Mouse (Mus musculus) heart, adult 9 months (tissue): ENCODE measurements around the gene Eef2k.

ENCODE experiments used
- DNase-seq, 2 experiments: peaks; one replicate each; pipeline ENCODE4 v3.0.0; 2022; ENCODE audit warnings: low spot score in 2 of 2

Gene Eef2k

DNA sequence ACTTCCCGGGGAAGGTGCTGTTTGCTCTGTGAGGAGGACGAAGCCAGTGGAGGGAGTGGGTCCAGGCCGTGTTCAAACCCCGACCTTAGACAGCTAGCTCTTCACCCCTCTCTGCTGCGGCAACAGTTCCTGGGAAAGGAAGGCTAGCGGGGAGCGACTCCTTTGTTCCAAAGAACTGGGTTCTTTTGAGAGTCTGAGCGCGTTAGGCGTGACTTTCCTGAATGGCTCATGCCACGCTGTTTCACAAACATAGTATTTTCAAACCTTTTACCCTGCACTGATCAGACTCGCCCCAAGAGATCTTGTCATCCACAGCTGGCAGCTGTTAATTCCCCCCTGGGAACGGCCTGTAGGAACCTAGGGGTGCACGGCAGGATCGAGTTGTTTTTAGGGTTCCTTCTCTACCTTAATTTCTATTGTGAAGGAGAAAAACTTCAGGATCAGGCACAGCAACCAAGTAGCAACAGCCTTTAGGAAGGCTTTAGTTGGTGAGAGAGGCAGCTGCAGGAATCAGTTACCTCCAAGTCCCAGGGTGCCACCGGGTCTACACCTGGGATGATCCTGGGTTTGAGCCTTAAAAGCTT, 1.3 kb downstream of the Eef2k start:
- no peak for DNase-seq

DNA sequence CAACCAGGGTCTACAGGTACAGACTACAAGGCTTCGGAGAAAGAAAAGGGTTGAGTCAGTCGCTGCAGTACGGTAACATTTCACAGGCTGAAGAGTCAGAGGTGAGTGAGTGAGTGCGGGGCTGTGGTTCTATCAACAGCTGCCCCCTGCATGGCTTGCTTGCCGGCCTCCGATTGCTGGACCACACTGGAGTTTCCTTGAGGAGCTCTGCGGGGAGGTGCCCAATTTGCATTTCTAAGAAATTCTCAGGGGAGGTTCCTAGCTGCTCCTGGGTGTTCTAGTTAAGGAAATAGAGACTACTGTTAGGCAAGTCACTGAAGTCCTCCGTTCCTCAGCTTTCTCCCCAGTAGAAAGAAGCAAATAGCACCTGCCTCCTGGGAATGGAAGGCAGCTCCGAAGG, 2.1 kb downstream of the Eef2k start:
- no peak for DNase-seq

DNA sequence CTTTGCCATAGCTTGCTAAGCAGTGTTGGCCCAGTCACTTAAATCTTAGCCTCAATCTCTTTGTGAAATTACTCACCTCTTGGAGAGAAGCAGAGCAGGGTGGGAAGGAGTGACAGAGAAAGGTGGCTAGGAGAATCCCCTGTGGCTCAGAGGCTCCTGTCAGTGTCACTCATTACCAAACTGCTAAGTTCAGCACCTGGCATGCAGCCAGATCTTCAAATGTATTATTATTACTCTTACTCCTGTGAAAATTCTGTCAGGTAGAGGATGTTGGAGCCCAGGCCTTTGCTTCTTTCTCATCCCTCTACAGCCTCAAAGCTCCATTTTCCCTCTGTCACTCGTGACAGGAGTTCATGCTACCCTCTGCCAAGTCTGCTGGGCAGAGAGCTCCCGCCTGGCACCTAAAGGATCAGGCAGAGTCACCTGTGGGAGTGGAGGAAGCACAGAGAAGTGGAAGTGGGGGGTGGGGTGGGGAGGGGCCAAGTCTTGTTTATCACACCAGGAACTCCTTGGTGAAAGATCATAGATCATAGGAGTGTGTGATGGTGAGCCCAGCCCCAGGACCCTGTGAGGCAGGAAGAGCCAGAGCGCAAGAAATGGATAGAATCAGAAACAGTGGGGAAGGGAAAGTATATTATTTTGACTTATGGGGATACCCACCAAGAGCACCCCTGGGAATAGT, 6.3 kb downstream of the Eef2k start:
- no peak for DNase-seq

- DNase-seq = no peak
Observed at GRCm38 (mm10) chr7:120850165-120850564, 7.5 kb downstream of the Eef2k start.

GRCm38 (mm10) chr7:120859854-120860253, 17.2 kb downstream of the Eef2k start:
- no peak for DNase-seq

- DNase-seq = no peak
Observed at GRCm38 (mm10) chr7:120860799-120861487, 18.3 kb downstream of the Eef2k start.

DNA sequence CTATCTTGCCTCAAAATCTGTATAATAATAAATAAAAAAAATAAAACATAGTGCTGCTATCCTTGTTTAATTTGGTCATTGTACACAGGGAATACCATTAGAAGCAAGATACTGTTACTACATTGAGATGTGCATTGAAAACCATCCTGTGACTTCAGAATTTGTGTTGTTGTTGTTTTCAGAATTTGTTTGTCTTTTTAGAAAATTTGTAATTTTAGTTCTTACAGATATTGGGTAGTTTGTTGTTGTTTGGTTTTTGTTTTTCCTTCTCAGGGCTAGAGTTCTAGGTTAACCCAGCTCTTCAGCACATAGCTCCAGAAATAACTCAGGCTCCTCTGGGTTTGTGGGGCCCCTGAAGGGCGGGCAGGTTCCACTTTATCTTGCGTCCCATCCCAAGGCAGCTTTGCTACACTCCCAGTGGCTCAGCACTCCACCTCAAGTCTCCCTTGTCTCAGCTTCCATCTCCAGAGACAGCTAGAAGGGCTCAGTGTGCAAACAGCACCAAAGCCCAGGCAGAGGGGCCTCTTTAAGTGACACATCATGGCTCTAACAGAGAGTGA, 18.9 kb downstream of the Eef2k start:
- DNase-seq = no peak

GRCm38 (mm10) chr7:120862196-120862595, 19.6 kb downstream of the Eef2k start:
- no peak for DNase-seq

- DNase-seq = no peak
Observed at GRCm38 (mm10) chr7:120862626-120863025, 20.0 kb downstream of the Eef2k start.

- no peak for DNase-seq
Observed at GRCm38 (mm10) chr7:120863476-120863875, 20.8 kb downstream of the Eef2k start.

GRCm38 (mm10) chr7:120865100-120865499, 22.5 kb downstream of the Eef2k start:
- peak; percentile 60 to 76 for DNase-seq

DNA sequence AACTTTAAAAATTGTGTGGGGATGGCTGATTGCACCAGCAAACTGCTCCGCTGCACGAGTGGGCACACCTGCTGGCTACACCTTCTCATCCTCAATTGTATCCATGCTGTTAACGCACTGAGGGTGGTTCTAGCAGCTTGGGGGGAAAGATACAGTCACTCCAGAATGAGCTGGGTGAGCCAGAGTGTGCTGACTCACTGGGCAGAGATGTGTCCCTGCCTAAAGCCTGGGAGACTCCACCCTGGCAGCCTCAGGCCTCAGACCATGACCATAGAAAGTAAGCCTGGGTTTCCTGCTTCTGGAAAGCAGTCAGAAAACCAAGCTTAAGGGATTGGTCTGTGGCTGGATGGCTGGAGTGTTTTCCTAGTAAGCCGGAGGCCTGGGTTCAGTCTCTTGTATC, 23.2 kb downstream of the Eef2k start:
- DNase-seq = peak; percentile 57 to 64

- DNase-seq = no peak
Observed at GRCm38 (mm10) chr7:120866684-120867083, 24.1 kb downstream of the Eef2k start.

- DNase-seq = no peak
Observed at GRCm38 (mm10) chr7:120867720-120868119, 25.1 kb downstream of the Eef2k start.

GRCm38 (mm10) chr7:120869883-120870282, 27.3 kb downstream of the Eef2k start:
- no peak for DNase-seq

GRCm38 (mm10) chr7:120870431-120871008, 27.9 kb downstream of the Eef2k start:
- no peak for DNase-seq

- DNase-seq = peak; percentile 37 to 58
Observed at GRCm38 (mm10) chr7:120873083-120873482, 30.5 kb downstream of the Eef2k start.

- DNase-seq = no peak
Observed at GRCm38 (mm10) chr7:120874021-120874420, 31.4 kb downstream of the Eef2k start.

DNA sequence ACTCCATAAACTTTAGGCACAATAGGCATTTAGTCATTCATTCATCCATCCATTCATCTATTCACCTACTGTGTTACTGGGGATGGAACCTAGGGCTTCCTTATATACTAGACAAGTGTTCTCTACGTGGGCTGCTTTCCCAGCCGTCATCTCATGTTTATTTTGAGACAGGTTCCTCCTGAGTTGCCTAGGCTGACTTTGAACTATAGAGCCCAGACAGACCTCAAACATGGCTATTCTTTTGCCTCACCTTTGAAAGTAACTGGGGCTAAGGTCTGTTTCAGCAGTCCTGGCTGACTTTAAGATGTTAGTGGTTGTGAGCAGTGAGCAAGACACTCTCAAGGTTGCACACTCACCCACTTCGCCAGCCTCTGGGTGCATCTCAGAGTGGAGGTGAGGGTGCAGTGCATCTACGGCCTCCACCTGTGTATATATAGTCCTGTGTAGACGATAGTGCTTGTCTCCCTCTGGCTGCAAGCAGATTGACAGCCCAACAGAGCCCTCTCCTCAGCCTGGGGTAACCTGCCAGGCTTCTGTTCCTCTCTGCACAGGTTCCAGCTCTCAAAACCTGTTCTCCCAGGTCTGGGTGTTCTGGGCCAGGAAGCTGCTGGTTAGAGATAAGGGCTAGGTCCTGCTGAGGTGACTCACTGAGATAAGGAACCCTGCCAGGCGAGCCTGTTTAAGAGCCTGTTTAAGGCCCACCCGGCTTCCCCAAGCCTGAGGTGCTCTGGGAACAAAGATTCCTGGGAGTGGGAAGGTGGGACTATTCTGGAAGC, 32.3 kb downstream of the Eef2k start:
- DNase-seq = no peak

- DNase-seq = no peak
Observed at GRCm38 (mm10) chr7:120875540-120876388, 33.1 kb downstream of the Eef2k start.

GRCm38 (mm10) chr7:120878271-120878670, 35.6 kb downstream of the Eef2k start:
- no peak for DNase-seq
